Mouse (Mus musculus): ENCODE data around the gene Tbp.

Gene Tbp

DNA sequence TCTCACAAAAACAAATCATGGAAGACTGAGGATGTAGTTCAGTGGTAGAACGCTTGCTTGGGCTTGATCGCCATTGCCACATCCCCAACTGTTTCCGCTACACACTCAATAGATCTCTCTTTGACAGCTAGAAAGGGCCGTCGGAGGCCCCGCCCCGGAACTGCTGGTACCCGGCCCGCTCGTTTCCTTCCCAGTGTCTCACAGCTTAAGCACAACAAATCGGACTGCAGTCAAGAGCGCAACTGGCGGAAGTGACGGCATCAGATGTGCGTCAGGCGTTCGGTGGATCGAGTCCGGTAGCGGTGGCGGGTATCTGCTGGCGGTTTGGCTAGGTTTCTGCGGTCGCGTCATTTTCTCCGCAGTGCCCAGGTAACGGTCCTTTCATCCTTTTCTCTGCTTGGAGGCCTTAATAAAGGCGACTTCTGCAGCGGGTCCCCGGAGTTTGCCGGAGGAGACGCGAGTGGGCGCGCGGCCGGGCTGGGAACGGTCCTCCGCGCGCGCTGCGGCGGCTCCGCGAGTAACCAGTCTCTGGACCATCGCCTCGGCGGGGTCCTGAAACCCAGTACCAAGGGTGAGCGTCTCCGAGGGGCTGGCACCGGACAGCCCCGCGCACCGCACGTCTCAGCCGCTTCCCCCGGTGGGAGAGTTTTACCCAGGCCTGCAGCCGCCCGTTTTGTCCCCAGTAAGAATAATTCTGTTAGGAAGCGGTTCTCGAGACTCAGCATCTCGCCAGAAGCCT, at the start of gene Tbp, which contains the start of gene Psmb1:
TSS of gene Tbp (plus strand) at position 233 of the 739 bp plus-strand sequence.
TSS of gene Psmb1 (minus strand) at position 96 of the 739 bp plus-strand sequence.
- peak; percentile 94 for DNase-seq (ENCODE audit: low spot score)

DNA sequence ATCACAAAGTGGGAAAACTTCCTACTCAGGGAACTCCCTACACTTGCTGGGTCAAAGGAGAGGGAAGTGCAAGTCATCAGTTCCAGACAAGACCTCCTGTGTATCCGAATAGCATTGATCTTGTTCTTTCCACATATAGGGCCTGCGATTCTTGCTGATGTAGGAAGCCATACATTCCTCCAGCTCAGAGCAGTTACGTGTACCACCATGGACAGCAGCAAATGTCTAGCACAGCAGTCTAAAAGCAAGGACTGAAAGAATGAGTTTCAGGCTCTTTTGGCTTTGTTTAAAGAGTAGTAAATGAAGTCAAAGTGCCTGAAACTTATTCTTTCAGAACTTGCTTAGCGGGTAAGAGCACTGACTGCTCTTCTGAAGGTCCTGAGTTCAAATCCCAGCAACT, 44.5 kb upstream of the Tbp start:
- no peak for DNase-seq (ENCODE audit: low spot score)

DNA sequence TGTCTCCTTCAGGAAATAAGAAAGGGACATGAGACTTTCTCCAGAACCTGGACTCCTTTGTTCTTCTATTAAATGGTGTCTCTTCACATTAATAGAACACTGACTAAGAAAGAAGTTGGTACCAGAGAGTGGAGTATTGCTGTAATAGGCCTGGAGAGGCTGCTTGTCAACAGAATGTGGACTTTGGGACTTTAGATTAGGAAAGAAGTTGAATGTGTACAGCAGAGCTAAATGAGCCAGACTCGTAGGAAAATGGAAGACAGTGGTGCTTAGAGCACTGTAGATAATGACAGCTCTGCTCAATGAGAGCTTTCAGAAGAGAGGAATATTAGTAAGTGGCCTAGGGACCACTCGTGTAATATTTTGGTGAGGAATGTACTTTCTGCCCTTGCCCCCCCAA, 43.1 kb upstream of the Tbp start:
- no peak for DNase-seq (ENCODE audit: low spot score)

DNA sequence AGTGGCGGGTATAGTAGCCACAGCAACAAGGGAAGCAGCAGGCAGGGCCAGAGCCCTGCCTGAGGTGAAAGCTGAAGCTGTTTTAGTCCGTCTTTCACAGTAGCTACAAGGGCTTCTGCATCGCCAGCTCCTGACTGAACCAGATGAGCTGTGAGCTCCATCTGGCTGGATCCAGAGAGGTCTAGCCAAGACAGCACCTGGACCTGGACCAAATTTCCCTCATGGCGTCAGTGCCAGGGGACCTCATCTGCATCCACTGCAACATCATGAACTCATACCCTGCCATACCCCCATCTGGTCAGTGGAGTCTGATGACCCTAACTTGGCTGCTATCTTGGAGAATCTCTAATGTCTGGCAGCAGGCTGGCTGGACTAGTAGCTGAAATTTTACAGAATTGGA, 39.9 kb upstream of the Tbp start:
- DNase-seq (ENCODE audit: low spot score) = no peak

DNA sequence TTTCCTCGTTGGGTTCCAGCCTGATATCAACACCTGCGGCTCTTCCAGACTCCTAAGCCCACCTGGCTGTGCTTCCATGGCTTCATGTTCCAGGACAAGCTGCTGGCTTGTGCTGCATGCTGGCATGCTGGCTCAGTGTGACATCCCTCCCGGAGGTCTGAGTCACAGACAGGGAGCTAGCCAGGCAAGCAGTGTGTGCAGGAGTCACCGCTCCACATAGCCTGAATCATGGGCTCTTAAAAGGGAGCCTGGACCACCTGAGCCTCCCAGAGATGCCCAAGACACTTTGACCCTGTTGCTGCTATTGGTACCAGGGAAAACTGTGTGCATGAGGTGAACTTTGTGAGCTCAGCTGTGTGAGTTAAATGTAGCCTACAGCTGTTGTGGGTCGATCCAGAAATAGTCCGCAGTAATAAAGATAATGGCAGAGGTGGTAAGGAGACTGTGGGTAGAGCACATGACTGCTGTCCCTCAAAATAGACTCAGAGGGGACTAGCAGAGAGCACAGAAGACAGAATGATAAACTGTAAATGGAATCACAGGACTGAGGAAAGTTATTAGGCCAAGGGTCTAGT, 37.7 kb upstream of the Tbp start:
- no peak for DNase-seq (ENCODE audit: low spot score)

DNA sequence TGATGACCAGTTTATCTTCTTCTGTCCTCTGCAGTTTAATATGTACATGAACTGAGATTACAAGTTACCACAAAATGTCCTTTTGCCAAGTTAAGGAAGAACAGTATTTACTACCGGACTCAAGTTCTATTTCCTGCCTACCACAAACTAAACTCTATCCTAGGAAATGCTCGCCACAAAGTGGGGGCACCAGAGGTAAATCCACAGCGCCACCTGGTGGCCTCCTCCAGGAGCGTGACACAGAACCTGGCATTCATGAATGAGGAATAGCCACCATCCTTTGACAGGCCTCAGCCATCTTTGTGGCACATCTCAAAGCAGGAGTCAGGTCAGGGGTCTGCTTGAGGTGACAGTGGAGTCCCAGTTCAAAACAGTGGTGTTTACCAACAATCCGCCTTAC, 32.0 kb upstream of the Tbp start:
- peak; percentile 65 for DNase-seq (ENCODE audit: low spot score)

DNA sequence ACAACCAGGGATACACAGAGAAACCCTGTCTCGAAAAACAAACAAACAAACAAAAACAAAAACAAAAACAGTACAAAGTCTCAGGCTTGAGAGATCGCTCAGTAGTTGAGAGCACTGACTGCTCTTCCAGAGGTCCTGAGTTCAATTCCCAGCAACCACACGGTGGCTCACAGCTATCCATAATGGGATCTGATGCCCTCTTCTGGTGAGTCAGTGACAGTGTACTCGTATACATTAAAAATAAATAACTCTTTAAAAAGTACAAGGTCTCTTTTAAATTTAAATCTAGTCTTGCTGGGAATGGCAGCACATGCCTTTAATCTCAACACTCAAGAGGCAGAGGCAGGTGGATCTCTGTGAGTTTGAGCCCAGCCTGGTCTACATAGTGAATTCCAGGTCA, 27.0 kb upstream of the Tbp start:
- DNase-seq (ENCODE audit: low spot score) = no peak

DNA sequence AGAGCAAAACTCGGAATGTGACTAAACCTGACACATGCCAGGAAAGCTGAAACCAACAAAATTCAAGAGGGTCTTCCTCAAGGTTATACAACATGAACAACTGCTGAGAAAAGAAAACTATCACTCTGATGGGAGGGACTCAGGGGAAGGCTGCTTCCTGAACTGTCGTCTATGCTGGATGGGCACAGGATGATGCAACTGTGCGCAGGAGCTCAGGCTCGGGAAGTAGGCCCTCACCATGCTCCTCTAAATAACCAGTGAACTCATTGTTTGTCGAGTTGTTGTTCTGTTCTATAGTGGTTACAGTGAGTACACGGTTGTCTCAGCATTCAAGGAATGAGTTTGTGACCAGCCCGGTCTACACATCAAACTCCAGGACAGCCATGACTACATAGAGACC, 9.1 kb upstream of the Tbp start:
- DNase-seq (ENCODE audit: low spot score) = no peak

DNA sequence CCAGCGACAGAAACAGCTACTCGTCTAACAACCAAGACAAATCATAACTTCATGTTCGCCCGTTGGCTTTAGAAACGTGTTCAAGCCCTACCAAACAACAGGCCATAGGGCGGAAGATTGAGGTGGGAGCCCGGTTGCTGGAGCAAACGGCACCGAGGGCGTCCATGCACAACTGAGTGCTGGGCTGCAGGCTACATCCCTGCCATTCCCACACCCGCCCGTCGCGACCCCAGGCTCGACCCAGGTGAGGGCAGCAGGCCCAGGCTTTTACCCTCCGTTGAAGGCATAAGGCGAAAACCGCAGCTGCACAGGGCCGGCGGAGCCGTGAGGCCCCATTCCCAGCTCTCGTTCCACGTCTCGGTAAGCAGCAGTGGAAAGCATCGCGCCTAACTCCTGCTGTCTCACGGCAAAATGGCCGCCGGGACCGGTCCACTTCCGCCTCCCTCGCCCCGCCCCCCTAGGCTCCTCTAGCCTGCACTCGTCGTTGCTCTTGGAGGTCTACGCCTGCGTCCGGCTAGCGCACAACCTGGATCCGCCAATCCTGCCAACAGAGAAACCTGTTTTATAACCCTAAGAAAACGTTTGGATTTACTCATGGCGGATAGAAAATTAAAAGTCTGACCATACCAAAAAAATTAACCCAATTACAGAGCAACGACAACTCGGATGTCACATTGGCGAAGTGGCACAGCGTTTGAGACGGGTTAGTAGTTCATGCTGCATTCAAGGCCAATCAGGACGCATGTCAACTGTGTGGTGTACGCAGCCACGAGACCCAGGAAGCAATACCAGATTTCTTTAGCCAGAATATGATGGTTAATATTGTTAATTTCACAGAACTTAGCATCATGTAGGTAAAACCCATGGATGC, 1.6 kb upstream of the Tbp start:
- peak; percentile 92 for DNase-seq (ENCODE audit: low spot score)

DNA sequence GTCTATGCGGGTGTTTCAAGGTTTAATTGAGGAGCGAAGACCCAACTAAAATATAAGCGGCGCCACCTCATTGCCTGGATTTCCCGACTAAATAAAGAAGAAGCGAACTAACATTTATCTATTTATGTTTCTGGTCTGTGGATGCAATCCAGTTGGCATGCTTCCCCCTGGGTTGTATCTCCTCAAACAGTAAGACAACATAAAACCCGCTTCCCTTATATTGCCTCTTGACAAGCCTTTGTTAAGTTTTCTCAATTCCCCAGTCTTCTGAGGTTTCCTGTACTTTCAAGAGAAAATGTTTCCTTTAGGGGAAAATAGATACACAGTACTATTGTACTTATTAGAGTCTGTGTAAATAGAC, 955 bp upstream of the Tbp start:
- DNase-seq (ENCODE audit: low spot score) = no peak

DNA sequence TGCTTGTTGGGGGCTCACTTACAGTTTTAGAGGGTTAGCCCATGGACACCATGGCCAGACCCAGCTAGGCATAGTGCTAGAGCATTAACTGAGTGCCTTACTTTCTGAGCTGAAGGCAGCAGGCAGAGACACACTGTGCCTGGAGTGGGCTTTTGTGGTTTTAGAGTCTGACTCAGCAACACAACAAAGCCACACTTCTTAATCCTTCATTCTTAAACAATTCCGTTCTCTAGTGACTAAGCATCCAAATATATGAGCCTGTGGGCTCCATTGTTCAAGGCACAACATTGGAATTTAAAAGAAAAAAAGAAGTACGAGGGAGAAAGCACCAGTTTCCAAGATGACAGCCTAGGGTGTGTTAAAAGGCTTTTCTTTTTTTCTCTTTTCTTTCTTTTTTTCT, 11.0 kb downstream of the Tbp start:
- no peak for DNase-seq (ENCODE audit: low spot score)

DNA sequence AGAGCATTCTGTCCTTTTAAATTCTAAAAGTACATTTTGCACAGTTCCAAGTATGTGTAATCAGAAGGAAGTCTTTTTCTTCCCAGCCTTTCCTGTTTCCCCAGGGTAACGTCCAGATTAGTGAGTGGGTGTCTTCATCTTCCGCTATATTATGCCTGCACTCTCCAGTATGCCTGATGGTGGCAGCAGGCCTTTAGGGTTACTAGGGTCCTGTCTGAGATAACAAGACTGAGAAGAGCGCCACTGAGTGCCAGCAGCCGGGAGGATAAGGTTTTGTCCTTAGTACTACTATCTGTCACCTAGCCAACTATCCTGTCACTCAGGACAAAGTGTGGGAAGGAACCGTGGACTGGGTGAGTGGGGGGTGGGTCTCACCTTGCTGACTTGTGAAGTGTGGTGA, 18.1 kb downstream of the Tbp start:
- DNase-seq (ENCODE audit: low spot score) = no peak

DNA sequence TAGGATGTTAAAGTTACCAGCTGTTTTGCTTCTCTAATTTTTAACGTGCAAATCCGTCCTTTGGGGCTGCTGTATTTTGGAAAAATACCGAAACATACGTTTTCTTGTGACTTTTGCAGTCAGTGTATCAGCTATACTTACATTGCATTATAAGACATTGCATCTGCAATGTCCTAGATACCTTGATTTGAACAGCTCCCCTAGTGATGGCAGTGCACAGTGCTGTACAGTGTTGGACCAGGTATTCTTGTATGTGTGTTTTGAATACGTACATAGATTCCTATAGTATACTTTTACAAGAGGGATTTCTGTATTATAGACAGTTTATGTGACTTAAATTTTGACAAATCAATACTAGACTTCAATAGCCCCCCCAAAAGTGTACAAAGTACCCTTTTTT, 18.5 kb downstream of the Tbp start:
- DNase-seq (ENCODE audit: low spot score) = no peak

DNA sequence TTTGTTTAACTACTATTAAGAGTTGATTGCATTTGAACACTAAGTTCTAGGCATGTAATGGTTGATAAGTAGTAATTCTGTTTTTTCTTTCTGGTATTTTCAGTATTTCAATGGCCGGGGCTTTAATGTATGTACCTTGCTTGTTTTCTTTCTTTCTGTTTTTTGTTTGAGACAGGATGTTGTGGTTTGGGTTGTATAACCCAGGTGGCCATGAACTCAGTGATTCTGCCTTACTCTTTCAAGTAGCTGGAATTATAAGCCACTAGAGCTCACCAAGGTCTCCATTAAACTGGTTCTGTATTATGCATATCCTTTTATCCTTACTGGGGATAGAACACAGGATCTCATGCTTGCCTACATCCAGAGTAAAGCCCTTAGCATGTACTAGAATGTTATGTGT, 19.1 kb downstream of the Tbp start:
- DNase-seq (ENCODE audit: low spot score) = no peak

DNA sequence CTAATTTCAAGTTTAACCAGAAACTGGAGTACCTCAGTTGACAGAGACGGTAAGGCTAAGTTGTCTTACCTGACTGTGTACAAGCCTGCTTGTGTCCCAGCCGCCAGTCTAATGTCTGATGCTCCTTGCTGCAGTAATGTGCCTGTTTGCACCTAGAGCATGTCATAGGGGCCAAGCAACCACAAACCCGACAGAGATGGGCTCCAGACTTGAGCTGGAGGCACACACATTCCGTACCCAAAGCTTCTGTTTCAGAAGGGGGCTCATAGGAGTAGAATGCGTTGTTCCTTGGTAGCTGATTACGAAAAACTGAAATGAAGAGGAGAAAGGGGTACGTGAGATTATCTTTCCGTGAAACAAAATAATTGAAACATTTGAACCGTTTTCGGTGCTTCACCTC, 26.6 kb downstream of the Tbp start:
- no peak for DNase-seq (ENCODE audit: low spot score)

DNA sequence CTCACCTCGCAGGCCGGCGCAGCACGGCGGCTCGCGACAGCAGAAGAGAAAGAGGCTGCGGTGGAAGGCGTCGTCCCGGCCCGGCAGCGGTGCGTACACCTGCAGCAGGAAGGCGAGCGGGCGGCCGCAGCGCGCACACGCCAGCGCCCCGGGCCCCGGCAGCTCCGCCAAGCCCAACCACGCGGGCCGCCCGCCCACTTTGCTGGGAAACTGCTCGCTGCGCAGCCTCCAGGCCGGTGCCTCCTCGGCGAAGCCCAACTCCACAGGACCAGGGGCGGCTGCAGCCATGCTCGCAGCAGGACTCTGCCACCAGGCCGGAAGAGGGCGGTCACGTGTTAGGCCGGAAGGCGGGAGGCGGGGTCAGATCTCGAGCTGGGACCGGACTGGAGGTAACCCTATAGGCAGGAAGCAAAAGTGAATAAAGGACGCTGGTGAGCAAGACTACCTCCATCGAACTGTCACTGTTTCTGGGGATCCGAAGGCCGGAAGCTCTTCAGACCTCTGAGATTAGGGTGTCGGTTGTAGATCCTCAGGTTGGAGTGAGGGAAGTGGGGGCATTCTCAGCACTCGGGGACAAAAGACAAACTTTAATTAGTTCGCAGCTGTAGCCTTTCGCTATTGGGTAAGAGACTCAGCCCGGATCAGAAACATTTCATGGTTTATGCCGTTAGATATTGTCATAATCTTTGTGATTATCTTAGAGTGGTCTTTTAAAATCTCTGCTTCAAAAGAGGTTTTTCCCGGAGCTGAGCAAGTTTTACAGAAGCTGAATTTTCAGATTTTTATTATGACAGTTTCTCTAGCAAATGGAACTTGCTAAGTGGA, 27.5 kb downstream of the Tbp start, which contains the start of gene Pdcd2:
TSS of gene Pdcd2 (minus strand) at position 316 of the 825 bp plus-strand sequence.
- peak; percentile 94 for DNase-seq (ENCODE audit: low spot score)

DNA sequence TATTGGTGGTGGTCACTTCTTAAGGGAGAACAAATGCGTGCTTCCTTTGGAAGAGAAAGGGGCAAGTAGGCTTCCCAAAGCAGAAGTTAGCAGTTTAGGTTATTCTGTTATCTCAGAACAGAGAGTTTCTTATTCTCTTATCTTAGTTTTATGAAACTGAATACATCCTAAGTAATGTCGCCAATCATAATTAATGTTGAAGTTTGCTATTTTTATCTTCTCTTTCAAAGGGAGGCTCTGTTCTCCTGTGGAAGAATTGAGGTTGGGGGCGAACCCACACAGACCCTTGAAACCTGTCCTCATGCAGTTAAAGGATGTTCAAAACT, 28.1 kb downstream of the Tbp start:
- DNase-seq (ENCODE audit: low spot score) = no peak

DNA sequence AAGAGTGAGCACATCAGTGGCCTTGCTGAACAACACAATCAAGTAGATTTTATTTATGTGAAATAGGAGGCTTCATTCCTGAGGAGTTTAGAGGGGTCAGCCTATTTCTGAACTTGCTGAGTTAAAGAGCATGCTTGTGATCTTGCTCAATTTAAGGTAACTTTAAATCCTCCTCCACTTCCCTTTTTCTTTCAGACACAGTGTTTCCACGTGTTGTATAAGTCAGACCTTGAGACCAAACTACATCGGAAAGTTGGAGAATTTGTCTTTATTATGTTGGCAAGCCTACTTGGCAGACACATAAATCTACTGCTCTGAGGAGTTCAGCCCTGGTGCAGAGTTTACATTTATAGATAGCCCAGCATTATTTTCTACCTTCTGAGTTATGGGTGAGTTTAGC, 29.2 kb downstream of the Tbp start:
- no peak for DNase-seq (ENCODE audit: low spot score)

DNA sequence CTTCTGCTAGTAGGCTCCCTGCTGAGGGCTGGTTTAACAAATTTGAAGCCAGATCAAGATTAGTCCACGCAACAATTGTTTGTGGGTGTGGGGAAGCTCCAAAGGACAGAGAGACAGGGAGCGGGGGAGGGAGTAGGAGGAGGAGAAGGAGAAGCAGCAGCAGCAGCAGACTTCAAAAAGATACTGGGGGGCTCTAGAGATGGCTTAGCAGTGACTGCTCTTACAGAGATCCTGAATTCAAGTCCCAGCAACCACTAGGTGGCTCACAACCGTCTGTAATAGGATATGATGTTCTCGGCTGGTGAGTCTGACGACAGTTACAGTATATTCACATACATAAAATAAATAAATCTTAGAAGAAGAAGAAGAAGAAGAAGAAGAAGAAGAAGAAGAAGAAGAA, 30.5 kb downstream of the Tbp start:
- DNase-seq (ENCODE audit: low spot score) = peak; percentile 6

DNA sequence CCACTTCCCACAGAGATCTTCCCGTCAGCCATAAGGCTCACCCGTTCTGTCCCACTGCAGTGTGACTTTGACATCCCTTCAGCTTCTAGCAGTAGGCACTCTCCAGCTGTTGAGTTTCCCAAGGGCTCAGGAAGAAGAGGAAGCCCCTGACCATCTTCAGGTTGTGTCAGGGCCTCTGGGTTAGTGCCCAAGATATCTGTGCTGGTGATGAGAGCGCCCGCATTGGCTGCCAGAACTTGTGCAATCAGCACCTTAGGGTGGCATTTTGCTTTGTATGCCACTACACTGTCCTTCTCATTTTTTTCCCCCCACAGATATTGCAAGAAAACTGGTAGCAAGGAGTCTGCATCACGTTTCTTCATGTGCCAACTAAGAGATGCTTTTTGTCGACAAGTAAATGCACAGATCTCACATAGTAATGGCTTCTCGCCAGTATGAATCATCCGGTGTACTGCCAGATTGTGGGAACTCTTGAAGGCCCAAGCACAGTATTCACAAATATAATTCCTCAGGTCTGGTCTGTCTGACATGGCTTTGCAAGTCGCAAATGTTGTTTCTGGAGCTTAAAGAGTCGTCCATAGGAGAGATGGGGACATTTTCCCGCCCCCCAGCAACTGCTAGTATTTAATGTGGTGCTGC, 35.6 kb downstream of the Tbp start:
- no peak for DNase-seq (ENCODE audit: low spot score)

DNA sequence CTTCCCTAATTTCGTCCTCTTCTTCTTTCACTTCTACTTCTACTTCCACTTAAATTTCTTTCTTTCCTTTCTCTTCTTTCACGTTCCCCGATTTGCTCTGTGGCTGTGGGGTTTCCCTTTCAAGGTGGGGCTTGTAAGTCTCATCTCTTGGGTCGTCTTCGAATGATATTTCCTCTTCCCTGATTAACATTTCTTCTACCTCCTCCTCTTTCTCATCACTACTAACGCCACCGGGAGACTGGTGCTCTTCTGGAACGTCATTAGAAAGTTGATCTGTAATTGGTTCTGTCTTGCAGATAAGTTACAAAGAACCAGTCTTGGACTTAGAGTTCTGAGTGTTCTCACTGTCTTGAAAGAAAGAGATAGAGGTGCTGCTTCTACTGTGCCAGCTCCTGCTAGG, 36.3 kb downstream of the Tbp start:
- no peak for DNase-seq (ENCODE audit: low spot score)

DNA sequence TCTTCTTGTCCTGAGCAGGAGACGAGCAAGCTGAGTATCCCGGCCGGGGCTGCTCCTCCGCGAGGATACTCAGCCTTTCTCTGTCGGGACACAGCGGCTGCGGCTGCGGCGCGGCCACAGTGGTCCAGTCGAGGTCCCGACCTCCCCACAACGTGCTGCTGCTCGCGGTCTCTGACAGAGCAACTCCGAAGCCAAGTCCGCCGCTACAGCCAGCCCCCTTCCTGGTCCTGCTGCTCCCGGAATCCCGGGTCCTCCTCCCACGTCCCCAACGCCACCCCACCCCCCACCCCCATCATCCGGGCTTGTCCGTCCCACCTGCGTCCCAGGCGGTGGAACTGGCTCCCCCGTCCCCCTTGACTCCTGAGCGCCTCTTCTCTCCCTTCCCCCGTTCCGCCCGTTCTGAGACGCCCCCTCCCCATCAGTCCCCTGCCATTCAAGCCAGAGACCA, 36.8 kb downstream of the Tbp start:
- DNase-seq (ENCODE audit: low spot score) = peak; percentile 18

Data from ovary, postnatal 36 days (tissue).